Mouse (Mus musculus): ENCODE results near the gene St7.

St7 gene

DNA sequence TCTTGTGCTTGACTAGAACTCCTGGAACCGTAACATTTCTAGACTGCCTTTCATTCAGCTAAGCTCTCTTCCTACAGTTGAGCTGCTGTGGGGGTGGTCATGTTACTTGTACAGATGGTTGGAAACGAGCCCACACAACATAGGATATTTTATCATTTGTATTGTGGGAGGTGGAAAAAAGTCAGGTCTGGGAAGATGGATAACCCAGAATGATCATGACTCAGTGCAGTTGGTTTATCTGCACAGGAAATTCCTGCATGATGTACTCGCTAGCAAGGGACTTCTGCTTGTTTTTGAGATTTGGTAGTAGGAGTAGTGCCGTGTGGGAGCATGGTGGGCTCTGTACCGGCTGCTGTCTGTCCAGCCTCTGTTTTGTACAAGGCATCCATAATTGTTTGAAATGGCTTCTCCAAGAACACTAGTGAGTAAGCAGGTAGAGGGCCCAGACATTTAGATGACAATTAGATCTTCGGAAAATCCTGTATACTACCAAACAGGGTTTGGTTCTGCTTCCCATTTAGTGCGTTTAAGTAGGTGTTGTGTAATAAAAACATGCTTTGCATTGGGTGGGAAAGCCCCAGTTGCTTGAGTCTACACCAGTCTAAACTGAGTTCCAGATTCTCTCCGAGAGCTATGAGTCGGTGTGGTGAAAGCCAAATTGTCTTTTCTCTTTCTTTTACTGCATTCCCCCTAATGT lies 71.4 kb downstream of the St7 start:
- no peak for DNase-seq (ENCODE audit: low spot score)

DNA sequence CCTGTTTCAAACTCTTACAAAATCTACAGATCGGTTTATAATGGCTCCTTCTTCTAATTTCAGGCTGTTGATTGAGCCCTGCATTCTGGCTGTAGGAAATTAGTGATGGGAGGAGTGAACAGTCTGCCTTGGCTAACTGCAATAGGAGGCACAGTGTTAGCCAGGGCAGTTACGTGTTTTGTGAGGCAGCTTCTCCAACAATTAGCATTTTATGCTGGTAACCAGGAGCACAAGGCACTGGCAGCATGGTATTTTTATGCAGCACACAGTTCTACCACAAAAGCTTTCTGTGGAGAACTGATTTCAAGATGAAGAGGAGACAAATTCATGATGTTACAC lies 71.9 kb downstream of the St7 start:
- no peak for DNase-seq (ENCODE audit: low spot score)

GRCm38 (mm10) chr6:17769972-17770644 lies 77.4 kb downstream of the St7 start:
- no peak for DNase-seq (ENCODE audit: low spot score)

GRCm38 (mm10) chr6:17770645-17771345 lies 78.1 kb downstream of the St7 start:
- no peak for DNase-seq (ENCODE audit: low spot score)

GRCm38 (mm10) chr6:17771456-17771855 lies 78.7 kb downstream of the St7 start:
- no peak for DNase-seq (ENCODE audit: low spot score)

- DNase-seq (ENCODE audit: low spot score), result no peak
Measured at GRCm38 (mm10) chr6:17772514-17772913, 79.8 kb downstream of the St7 start.

- DNase-seq (ENCODE audit: low spot score), result no peak
Measured at GRCm38 (mm10) chr6:17776041-17776440, 83.3 kb downstream of the St7 start.

DNA sequence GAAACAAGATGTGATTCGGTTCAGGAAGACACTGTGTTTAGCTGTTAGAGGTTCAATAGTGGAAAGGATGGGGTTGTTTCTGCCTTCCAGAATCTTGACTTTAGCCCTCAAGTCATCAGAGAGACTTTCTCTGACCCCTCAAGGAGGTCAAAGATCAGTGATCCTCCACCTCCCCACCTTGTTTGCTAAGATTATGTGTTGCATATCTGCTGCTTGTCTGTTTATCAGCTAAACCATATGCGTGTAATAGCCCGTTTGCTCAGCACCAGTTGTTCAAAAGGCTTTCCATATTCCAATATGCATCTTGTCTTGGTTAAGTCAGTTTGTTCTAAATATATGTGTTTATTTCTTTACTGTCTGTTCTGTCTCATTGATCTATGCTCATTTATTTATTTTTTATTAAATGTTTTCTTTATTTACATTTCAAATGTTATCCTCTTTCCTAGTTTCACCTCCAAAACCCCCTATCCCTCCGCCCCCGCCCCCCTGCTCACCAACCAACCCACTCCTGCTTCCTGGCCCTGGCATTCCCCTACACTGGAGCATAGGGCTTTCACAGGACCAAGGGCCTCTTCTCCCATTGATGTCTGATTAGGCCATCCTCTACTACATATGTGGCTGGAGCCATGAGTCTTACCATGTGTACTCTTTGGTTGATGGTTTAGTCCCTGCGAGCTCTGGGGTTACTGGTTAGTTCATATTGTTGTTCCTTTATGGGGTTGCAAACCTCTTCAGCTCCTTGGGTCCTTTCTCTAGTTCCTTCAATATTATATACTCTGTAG lies 84.5 kb downstream of the St7 start:
- no peak for DNase-seq (ENCODE audit: low spot score)

DNA sequence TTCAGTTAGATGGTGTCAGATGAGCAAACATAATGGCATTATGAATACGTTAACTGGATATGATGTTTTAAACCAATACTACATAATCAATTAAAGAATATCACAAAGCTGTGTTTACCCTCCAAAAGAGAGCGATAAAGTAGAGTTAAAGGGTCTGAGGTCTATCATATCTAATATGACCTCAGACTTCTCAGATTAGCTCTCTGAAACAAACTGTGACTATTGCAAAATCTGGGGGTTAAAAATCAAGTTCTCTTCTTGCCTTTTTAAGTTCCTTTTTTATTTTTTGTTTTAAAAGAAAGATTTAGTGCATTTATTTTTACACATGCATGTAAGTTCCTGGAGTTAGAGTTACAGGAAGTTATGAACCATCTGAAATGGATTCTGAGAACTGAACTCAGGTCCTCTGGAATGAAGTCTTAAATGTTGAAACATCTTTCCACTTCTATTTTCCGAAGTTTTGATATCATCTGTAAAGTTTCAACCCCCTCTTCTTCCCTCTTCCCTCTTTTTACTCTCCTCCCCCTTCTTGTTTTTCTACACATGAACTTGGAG lies 86.0 kb downstream of the St7 start:
- no peak for DNase-seq (ENCODE audit: low spot score)

- DNase-seq (ENCODE audit: low spot score), result no peak
Measured at GRCm38 (mm10) chr6:17783511-17783910, 90.8 kb downstream of the St7 start.

- no peak for DNase-seq (ENCODE audit: low spot score)
Measured at GRCm38 (mm10) chr6:17784523-17784922, 91.8 kb downstream of the St7 start.

- no peak for DNase-seq (ENCODE audit: low spot score)
Measured at GRCm38 (mm10) chr6:17785248-17785647, 92.5 kb downstream of the St7 start.

GRCm38 (mm10) chr6:17787810-17788209 lies 95.1 kb downstream of the St7 start:
- DNase-seq (ENCODE audit: low spot score), result no peak

GRCm38 (mm10) chr6:17790251-17790650 lies 97.5 kb downstream of the St7 start:
- DNase-seq (ENCODE audit: low spot score), result no peak

- DNase-seq (ENCODE audit: low spot score), result no peak
Measured at GRCm38 (mm10) chr6:17793471-17793870, 100.7 kb downstream of the St7 start.

GRCm38 (mm10) chr6:17797271-17797713 lies 104.6 kb downstream of the St7 start:
- no peak for DNase-seq (ENCODE audit: low spot score)

GRCm38 (mm10) chr6:17800694-17801093 lies 108.0 kb downstream of the St7 start:
- DNase-seq (ENCODE audit: low spot score), result no peak

DNA sequence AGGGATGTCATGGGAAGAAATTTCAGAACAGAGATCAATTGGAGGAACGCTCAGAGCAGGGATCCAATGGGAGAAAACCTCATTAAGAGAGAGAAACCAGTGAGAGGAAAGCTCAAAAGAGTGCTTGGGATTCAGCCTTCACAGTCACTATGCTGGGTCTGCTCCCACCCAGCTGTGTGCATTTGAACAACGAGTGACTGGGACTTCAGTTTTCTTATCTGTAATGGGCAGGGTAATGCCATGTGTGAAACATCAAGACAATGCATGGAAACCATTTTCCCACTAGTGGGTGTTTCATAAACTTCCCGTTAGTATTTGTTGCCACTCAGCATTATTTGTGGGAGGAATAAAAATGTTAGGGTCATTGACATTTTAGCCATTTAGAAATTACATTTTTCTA lies 111.7 kb downstream of the St7 start:
- no peak for DNase-seq (ENCODE audit: low spot score)

DNA sequence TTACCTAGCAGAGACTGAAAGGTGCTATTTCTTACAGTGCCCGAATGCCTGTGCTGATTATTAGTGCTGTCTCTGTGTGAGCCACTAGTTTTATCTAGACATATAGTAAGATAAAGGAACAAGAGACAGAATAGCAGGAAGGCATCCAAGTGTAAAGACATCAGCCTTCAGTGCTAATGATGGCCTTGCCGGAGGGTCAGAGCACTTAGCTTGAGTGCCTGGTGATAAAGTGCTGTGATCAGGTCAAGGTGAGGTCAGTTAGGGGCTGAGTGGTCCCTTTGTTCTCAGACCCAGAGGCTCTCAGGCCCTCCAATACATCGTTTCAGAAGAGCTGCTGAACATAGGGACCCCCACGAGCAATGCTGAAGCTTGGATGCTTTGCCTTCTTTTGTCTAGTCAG lies 113.8 kb downstream of the St7 start:
- DNase-seq (ENCODE audit: low spot score), result no peak

DNA sequence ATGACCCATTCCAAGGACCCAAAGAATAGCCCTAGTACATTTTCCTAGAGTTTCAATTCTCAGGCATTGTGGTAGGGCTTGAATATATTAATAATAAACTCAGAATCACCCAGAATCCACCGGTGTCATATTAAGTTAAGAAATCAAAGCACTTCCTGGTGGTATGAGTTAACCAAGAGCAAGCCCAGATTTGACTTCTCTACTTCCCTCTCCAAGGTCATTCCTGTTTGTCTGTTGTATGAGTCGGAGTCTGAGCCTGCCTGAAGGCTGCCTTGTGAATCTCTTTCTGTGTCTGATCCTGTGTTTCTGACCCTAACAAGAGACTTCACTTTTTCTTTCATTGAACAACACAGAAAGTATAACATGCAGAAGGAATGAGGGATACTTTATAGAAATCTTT lies 118.3 kb downstream of the St7 start:
- no peak for DNase-seq (ENCODE audit: low spot score)

DNA sequence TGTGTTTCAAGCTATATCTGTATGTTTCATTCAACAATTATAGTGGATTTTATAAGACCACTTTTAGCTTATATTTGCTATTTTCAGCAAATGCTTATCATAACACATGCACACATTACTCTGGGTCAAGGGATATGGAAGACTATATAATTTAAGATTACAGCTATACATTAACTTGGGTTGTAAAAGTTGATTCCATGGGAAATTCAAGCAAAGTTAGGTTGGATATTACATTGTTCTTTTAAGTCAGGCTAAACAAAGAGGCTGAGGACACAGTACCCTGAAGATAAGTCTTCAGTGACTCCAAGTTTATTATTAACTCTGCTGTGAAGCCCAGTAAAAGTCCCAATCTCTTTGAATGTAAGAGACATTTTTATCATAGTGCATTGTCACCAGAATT lies 118.8 kb downstream of the St7 start:
- no peak for DNase-seq (ENCODE audit: low spot score)

- no peak for DNase-seq (ENCODE audit: low spot score)
Measured at GRCm38 (mm10) chr6:17814074-17814649, 121.4 kb downstream of the St7 start.
